Mouse (Mus musculus) right cerebral cortex, postnatal 36 days (tissue): ENCODE measurements around the gene Susd3.

Experiments
- DNase-seq, 2 experiments: peaks; one replicate each; pipeline ENCODE4 v3.0.0; 2022; ENCODE audit warnings: low spot score in 2 of 2, mixed read lengths in 1 of 2

Gene Susd3

GRCm38 (mm10) chr13:49187288-49188218 is 61.0 kb downstream of the Susd3 start, which contains the start of gene Ninj1:
Ninj1 (plus strand) TSS chr13:49187485.
- peak; percentile 69 to 77 for DNase-seq

GRCm38 (mm10) chr13:49186798-49187287 is 61.7 kb downstream of the Susd3 start:
- no peak for DNase-seq

GRCm38 (mm10) chr13:49183646-49184045 is 64.9 kb downstream of the Susd3 start:
- DNase-seq = no peak

GRCm38 (mm10) chr13:49183161-49183560 is 65.3 kb downstream of the Susd3 start:
- DNase-seq = no peak

GRCm38 (mm10) chr13:49181411-49181984 is 67.0 kb downstream of the Susd3 start:
- no peak for DNase-seq

- no peak for DNase-seq
These were observed 67.8 kb downstream of the Susd3 start for GRCm38 (mm10) chr13:49180691-49181090.
